Mouse (Mus musculus): ENCODE results near the gene Rsrp1. TPM values are rescaled to one million over a fixed set of nuclear protein-coding genes. Genes with fewer than 3 reads are reported as not detected.

Gene Rsrp1
- polyA plus RNA-seq, 2 experiments, result 416 to 627 TPM

DNA sequence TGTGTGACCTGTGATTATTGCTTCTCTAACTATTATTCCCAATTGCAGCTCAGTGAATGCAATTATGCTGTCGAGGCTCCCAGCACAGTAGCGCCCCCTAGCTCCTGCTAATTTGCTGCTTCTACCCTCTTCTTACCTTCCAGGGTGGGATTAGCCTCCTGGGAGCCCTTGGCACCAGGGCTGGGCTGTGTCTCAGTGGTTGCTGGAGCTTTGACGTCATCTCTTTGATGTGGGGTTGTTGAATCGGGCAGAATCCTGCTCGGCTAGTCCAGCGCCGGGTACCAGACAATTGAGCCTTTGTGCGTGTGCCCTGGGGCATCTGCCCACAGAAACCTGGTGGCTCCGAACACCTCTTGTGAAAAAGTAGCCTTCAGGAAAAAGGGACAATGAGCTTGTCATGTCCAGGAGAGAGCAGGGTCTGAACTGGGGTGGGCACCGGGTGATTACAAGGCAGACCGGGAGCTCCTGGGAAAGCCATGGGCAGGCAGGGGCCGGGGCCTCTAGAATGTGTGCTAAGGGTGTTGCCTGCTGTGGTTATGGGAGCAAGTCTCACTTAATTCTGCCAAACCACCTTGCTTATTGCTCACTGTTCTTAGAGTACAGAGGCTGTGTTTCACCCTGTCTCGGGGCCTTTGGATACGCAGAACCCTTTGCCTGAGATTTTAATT, 52.0 kb downstream of the Rsrp1 start:
- TF ChIP-seq POLR2A (IDR thresholded peaks at IDR 0.05; ENCODE audit: borderline replicate concordance, extremely low read depth, insufficient read depth, insufficient read length), result no peak
- WGBS, result 29% methylated on average over 14 of the region's 14 CpGs
- peak; percentile 69 for DNase-seq (ENCODE audit: low spot score)
- Histone ChIP-seq H3K36me3 (ENCODE audit: control insufficient read depth, insufficient read depth, low read length) (no peaks in the 10 kb centered on the region), H3K27ac (replicated peaks; ENCODE audit: low read depth, low read length) (peak overlapping the region; percentile 55; the same call in 1 of the 2 replicates), H3K27me3 (ENCODE audit: control insufficient read depth, insufficient read depth, low read length) (no peaks in the 10 kb centered on the region), H3K4me1 (ENCODE audit: control insufficient read depth, insufficient read depth, low read length) (0 out of 2 replicates have a peak, but pooled peaks cover 7% of the 10 kb centered on the region), H3K9ac (ENCODE audit: low read depth, low read length, severe bottlenecking) (no peak overlapping the region; the same call in 1 of the 2 replicates), H3K4me2 (replicated peaks; ENCODE audit: low read depth, low read length, severe bottlenecking) (no peak overlapping the region), H3K4me3 (replicated peaks; ENCODE audit: low read length) (no peak overlapping the region), H3K9me3 (ENCODE audit: control insufficient read depth, low read length) (peaks cover 3% of the 10 kb centered on the region; the same call in 1 of the 2 replicates)
- peak; percentile 66; the same call in 1 of the 2 replicates for ATAC-seq (ENCODE audit: low FRiP score, low read depth)

- WGBS, result 90% methylated on average over 4 of the region's 4 CpGs
- ATAC-seq (ENCODE audit: low FRiP score, low read depth), result no peak
- TF ChIP-seq POLR2A (IDR thresholded peaks at IDR 0.05; ENCODE audit: borderline replicate concordance, extremely low read depth, insufficient read depth, insufficient read length), result no peak
These were observed 52.5 kb downstream of the Rsrp1 start for GRCm38 (mm10) chr4:134975929-134976308.

More at GRCm38 (mm10) chr4:134975929-134976308, 52.5 kb downstream of the Rsrp1 start:
- peaks cover 3% of the 10 kb centered on the region; the same call in 1 of the 2 replicates for H3K9me3 ChIP-seq (ENCODE audit: control insufficient read depth, low read length)
- H3K4me1 ChIP-seq (ENCODE audit: control insufficient read depth, insufficient read depth, low read length), result 0 out of 2 replicates have a peak, but pooled peaks cover 7% of the 10 kb centered on the region
- H3K9ac ChIP-seq (ENCODE audit: low read depth, low read length, severe bottlenecking), result no peak overlapping the region
- no peaks in the 10 kb centered on the region for H3K27me3 ChIP-seq (ENCODE audit: control insufficient read depth, insufficient read depth, low read length)
- H3K36me3 ChIP-seq (ENCODE audit: control insufficient read depth, insufficient read depth, low read length), result no peaks in the 10 kb centered on the region
- peak overlapping the region; percentile 55; the same call in 1 of the 2 replicates for H3K27ac ChIP-seq (replicated peaks; ENCODE audit: low read depth, low read length)
- no peak overlapping the region for H3K4me2 ChIP-seq (replicated peaks; ENCODE audit: low read depth, low read length, severe bottlenecking)
- no peak for DNase-seq (ENCODE audit: low spot score)
- no peak overlapping the region for H3K4me3 ChIP-seq (replicated peaks; ENCODE audit: low read length)

Other genes starting within 250 kb of the Rsrp1 start
- gene Man1c1, start 219.3 kb upstream of the Rsrp1 start, polyA plus RNA-seq (2012; rRNA removed), result 9.1 and 10.6 TPM in 2 replicates
- 5.1 and 5.9 TPM in 2 replicates for gene Man1c1, start 219.3 kb upstream of the Rsrp1 start, polyA plus RNA-seq (2014; fragmentation: Nextera tagmentation; extraction: Ambion mirVana)
- gene Ldlrap1, start 155.6 kb upstream of the Rsrp1 start, polyA plus RNA-seq (2012; rRNA removed), result 18.0 and 22.0 TPM in 2 replicates
- gene Ldlrap1, start 155.6 kb upstream of the Rsrp1 start, polyA plus RNA-seq (2014; fragmentation: Nextera tagmentation; extraction: Ambion mirVana), result 25.1 and 27.9 TPM in 2 replicates
- 26.1 and 29.5 TPM in 2 replicates for gene Maco1, start 70.2 kb upstream of the Rsrp1 start, polyA plus RNA-seq (2012; rRNA removed)
- 40.4 and 47.1 TPM in 2 replicates for gene Maco1, start 70.2 kb upstream of the Rsrp1 start, polyA plus RNA-seq (2014; fragmentation: Nextera tagmentation; extraction: Ambion mirVana)
- 3.3 and 3.6 TPM in 2 replicates for gene Rhd, start 59.1 kb upstream of the Rsrp1 start, polyA plus RNA-seq (2012; rRNA removed)
- 3.6 and 4.1 TPM in 2 replicates for gene Rhd, start 59.1 kb upstream of the Rsrp1 start, polyA plus RNA-seq (2014; fragmentation: Nextera tagmentation; extraction: Ambion mirVana)
- 119 and 131 TPM in 2 replicates for gene Tmem50a, start 8.6 kb upstream of the Rsrp1 start, polyA plus RNA-seq (2012; rRNA removed)
- gene Tmem50a, start 8.6 kb upstream of the Rsrp1 start, polyA plus RNA-seq (2014; fragmentation: Nextera tagmentation; extraction: Ambion mirVana), result 166 TPM in 2 replicates
- 41.4 and 64.5 TPM in 2 replicates for gene Syf2, start 7.3 kb downstream of the Rsrp1 start, polyA plus RNA-seq (2012; rRNA removed)
- 64.3 and 69.1 TPM in 2 replicates for gene Syf2, start 7.3 kb downstream of the Rsrp1 start, polyA plus RNA-seq (2014; fragmentation: Nextera tagmentation; extraction: Ambion mirVana)
- gene Runx3, start 197.1 kb downstream of the Rsrp1 start, polyA plus RNA-seq (2012; rRNA removed), result 11.1 and 18.3 TPM in 2 replicates
- gene Runx3, start 197.1 kb downstream of the Rsrp1 start, polyA plus RNA-seq (2014; fragmentation: Nextera tagmentation; extraction: Ambion mirVana), result 6.3 and 7.7 TPM in 2 replicates

All from limb, embryonic 14.5 days (tissue).